Mouse (Mus musculus): ENCODE data around the gene Zbtb8os. TPM values are rescaled to one million over a fixed set of nuclear protein-coding genes. Genes with fewer than 3 reads are reported as not detected.

Gene Zbtb8os
- polyA plus RNA-seq, 1 experiment from 2014 or later = 38.9 TPM

DNA sequence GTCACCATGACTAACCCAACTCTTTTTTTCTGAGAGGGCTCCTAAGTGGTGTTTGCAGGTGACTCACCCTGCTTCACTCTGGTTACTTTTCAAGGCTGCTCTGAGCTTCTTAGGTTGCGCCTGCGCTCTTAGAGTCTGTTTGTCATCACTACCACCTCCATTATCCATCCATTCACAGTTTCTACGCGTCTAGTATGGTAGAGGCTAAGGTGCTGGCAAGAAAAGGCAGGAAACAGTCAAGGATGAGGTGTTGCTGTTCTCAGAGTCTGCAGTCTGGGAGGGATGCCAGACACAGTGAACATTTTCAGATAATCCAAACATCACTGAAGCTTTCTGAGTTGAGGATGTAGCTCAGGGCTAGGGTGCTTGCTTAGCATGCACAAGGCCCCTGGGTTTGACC lies 37.8 kb upstream of the Zbtb8os start:
- 89% methylated on average over 4 of the region's 4 CpGs for WGBS
- no peak for ATAC-seq (ENCODE audit: insufficient number of reproducible peaks, insufficient read depth, low FRiP score, low TSS enrichment)

GRCm38 (mm10) chr4:129299121-129299520 lies 36.4 kb upstream of the Zbtb8os start:
- H3K4me1 ChIP-seq = peaks cover 8% of the 10 kb centered on the region; the same call in 1 of the 2 replicates
- no peaks in the 10 kb centered on the region for H3K36me3 ChIP-seq
- no peak overlapping the region for H3K9ac ChIP-seq
- H3K4me2 ChIP-seq (replicated peaks) = no peak overlapping the region
- 0 out of 2 replicates have a peak, but pooled peaks cover 3% of the 10 kb centered on the region for H3K27me3 ChIP-seq
- no peak overlapping the region for H3K27ac ChIP-seq
- WGBS = 44% methylated on average over 10 of the region's 10 CpGs
- no peak for ATAC-seq (ENCODE audit: insufficient number of reproducible peaks, insufficient read depth, low FRiP score, low TSS enrichment)
- H3K4me3 ChIP-seq = no peak overlapping the region
- H3K9me3 ChIP-seq = peaks cover 8% of the 10 kb centered on the region

More for the DNA sequence above, 37.8 kb upstream of the Zbtb8os start:
- H3K4me3 ChIP-seq = no peak overlapping the region
- H3K27me3 ChIP-seq = peaks cover 11% of the 10 kb centered on the region; the same call in 1 of the 2 replicates
- no peak overlapping the region for H3K4me2 ChIP-seq (replicated peaks)
- H3K4me1 ChIP-seq = peaks cover 13% of the 10 kb centered on the region; the same call in 1 of the 2 replicates
- peaks cover 8% of the 10 kb centered on the region for H3K9me3 ChIP-seq
- H3K27ac ChIP-seq = 0 out of 2 replicates have a peak overlapping the region, but pooled peaks have one; percentile 14
- H3K9ac ChIP-seq = no peak overlapping the region
- no peaks in the 10 kb centered on the region for H3K36me3 ChIP-seq

DNA sequence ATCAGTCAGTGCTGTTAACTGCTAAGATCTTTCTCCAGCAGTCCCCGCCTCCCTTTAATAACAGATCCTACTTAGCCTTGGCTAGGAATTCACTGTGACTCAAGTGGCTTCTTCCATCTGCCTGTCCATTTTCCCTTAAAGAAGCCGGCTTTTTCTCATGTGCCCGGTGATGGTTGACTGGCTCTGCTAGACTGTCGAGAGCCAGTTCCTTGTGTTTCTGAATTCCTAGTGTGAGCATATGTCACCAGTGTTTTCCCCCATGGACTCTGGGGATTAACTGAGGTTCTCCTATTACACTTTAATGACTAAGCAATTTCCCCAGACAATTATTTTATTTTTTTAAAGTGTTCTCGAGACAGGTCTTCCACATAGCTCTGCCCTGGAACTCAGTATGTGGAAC lies 32.1 kb upstream of the Zbtb8os start:
- peaks cover 26% of the 10 kb centered on the region for H3K36me3 ChIP-seq
- peaks cover 8% of the 10 kb centered on the region; the same call in 1 of the 2 replicates for H3K4me1 ChIP-seq
- no peak for ATAC-seq (ENCODE audit: insufficient number of reproducible peaks, insufficient read depth, low FRiP score, low TSS enrichment)
- WGBS = 50% methylated on average over 5 of the region's 5 CpGs
- H3K9ac ChIP-seq = no peak overlapping the region
- no peak overlapping the region for H3K4me3 ChIP-seq
- H3K4me2 ChIP-seq (replicated peaks) = no peak overlapping the region
- no peaks in the 10 kb centered on the region for H3K27me3 ChIP-seq
- H3K9me3 ChIP-seq = peaks cover 8% of the 10 kb centered on the region
- H3K27ac ChIP-seq = no peak overlapping the region

DNA sequence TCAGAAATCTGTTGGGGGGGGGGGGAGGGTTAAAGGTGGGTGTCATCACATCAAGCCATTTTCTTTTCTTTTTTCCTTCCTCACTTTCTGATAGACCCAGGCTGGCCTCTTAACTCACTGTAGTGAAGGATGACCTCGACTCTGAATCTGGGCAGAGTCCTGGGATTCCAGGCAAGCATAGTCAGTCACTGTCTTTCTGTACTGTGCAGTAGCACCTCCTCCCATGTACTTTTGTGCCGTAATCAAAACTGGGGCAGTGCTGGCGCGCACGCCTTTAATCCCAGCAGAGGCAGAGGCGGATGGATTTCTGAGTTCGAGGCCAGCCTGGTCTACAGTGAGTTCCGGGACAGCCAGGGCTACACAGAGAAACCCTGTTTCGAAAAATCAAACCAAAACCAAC lies 31.7 kb upstream of the Zbtb8os start:
- peaks cover 7% of the 10 kb centered on the region; the same call in 1 of the 2 replicates for H3K4me1 ChIP-seq
- peaks cover 30% of the 10 kb centered on the region for H3K36me3 ChIP-seq
- no peak overlapping the region for H3K27ac ChIP-seq
- H3K27me3 ChIP-seq = no peaks in the 10 kb centered on the region
- 81% methylated on average over 9 of the region's 9 CpGs for WGBS
- no peak overlapping the region for H3K9ac ChIP-seq
- H3K9me3 ChIP-seq = peaks cover 8% of the 10 kb centered on the region
- no peak overlapping the region for H3K4me3 ChIP-seq
- H3K4me2 ChIP-seq (replicated peaks) = no peak overlapping the region
- no peak for ATAC-seq (ENCODE audit: insufficient number of reproducible peaks, insufficient read depth, low FRiP score, low TSS enrichment)

GRCm38 (mm10) chr4:129304306-129304705 lies 31.2 kb upstream of the Zbtb8os start:
- Histone ChIP-seq H3K36me3 (peaks cover 34% of the 10 kb centered on the region), H3K4me3 (no peak overlapping the region), H3K4me2 (replicated peaks) (no peak overlapping the region), H3K9ac (no peak overlapping the region), H3K9me3 (peaks cover 8% of the 10 kb centered on the region), H3K27me3 (no peaks in the 10 kb centered on the region), H3K27ac (no peak overlapping the region), H3K4me1 (peaks cover 2% of the 10 kb centered on the region; the same call in 1 of the 2 replicates)
- no peak for ATAC-seq (ENCODE audit: insufficient number of reproducible peaks, insufficient read depth, low FRiP score, low TSS enrichment)
- WGBS = 62% methylated on average over 1 of the region's 1 CpGs

DNA sequence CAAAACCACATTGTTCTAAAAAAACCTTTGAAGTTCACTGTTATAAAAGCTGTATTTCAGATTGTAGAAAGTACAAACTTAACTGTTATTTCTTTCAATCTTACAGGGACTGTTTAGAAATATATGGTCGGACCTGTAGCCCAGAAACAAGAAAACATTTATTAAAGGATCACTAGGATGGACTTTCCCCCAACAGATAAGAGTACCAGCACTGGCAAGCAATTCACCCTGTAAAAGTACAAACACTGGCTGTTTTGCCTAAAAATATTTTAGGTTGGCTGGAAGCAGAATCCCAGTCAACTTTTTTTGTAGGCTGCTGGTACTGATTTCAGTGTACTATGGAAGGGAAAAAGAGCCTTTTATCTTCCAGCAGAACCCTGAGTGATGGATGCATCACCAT lies 27.6 kb upstream of the Zbtb8os start:
- peaks cover 63% of the 10 kb centered on the region for H3K36me3 ChIP-seq
- H3K9me3 ChIP-seq = no peaks in the 10 kb centered on the region
- WGBS = 95% methylated on average over 1 of the region's 1 CpGs
- no peak for ATAC-seq (ENCODE audit: insufficient number of reproducible peaks, insufficient read depth, low FRiP score, low TSS enrichment)
- no peaks in the 10 kb centered on the region for H3K27me3 ChIP-seq
- no peak overlapping the region for H3K27ac ChIP-seq
- no peak overlapping the region for H3K9ac ChIP-seq
- H3K4me2 ChIP-seq (replicated peaks) = no peak overlapping the region
- no peak overlapping the region for H3K4me3 ChIP-seq
- H3K4me1 ChIP-seq = no peaks in the 10 kb centered on the region; the same call in 1 of the 2 replicates

GRCm38 (mm10) chr4:129313886-129314285 lies 21.6 kb upstream of the Zbtb8os start:
- 88% methylated on average over 3 of the region's 3 CpGs for WGBS
- Histone ChIP-seq H3K27me3 (no peaks in the 10 kb centered on the region), H3K4me1 (no peaks in the 10 kb centered on the region), H3K4me3 (no peak overlapping the region), H3K36me3 (peaks cover 86% of the 10 kb centered on the region), H3K9ac (no peak overlapping the region), H3K27ac (no peak overlapping the region), H3K9me3 (no peaks in the 10 kb centered on the region), H3K4me2 (replicated peaks) (no peak overlapping the region)
- no peak for ATAC-seq (ENCODE audit: insufficient number of reproducible peaks, insufficient read depth, low FRiP score, low TSS enrichment)

DNA sequence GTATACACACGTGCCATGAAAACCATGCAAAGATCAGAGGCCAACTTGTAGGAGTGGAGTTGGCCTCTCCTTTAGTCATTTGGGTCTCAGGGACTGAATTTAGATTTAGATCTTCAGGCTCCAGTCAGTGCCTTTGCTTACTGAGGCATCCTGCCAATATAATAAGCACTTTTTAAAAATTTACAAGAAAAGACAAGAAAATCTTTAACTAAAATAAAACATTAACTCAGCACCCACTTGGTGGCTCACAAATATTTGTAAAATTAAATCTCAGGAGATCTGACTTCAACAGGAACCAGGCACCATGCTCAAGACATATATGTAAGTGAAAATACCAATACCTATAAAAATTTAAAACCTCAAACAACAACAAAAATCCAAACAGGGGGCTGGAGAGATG lies 14.6 kb upstream of the Zbtb8os start:
- H3K36me3 ChIP-seq = peaks cover 73% of the 10 kb centered on the region
- no peaks in the 10 kb centered on the region for H3K27me3 ChIP-seq
- no peak overlapping the region for H3K27ac ChIP-seq
- no peak overlapping the region for H3K4me3 ChIP-seq
- no peaks in the 10 kb centered on the region for H3K4me1 ChIP-seq
- no peaks in the 10 kb centered on the region for H3K9me3 ChIP-seq
- 89% methylated on average over 1 of the region's 1 CpGs for WGBS
- no peak for ATAC-seq (ENCODE audit: insufficient number of reproducible peaks, insufficient read depth, low FRiP score, low TSS enrichment)
- H3K4me2 ChIP-seq (replicated peaks) = no peak overlapping the region
- H3K9ac ChIP-seq = no peak overlapping the region

- no peaks in the 10 kb centered on the region for H3K27me3 ChIP-seq
- H3K4me3 ChIP-seq = no peak overlapping the region
- no peak for ATAC-seq (ENCODE audit: insufficient number of reproducible peaks, insufficient read depth, low FRiP score, low TSS enrichment)
- H3K9ac ChIP-seq = no peak overlapping the region
- no peaks in the 10 kb centered on the region for H3K4me1 ChIP-seq
- no peak overlapping the region for H3K27ac ChIP-seq
- peaks cover 73% of the 10 kb centered on the region for H3K36me3 ChIP-seq
- no peaks in the 10 kb centered on the region for H3K9me3 ChIP-seq
- 92% methylated on average over 5 of the region's 5 CpGs for WGBS
- H3K4me2 ChIP-seq (replicated peaks) = no peak overlapping the region
Measured at GRCm38 (mm10) chr4:129322042-129322441, 13.5 kb upstream of the Zbtb8os start.

- no peak for ATAC-seq (ENCODE audit: insufficient number of reproducible peaks, insufficient read depth, low FRiP score, low TSS enrichment)
- Histone ChIP-seq H3K27me3 (no peaks in the 10 kb centered on the region), H3K4me3 (no peak overlapping the region), H3K4me1 (no peaks in the 10 kb centered on the region), H3K4me2 (replicated peaks) (no peak overlapping the region), H3K27ac (no peak overlapping the region), H3K9me3 (no peaks in the 10 kb centered on the region), H3K9ac (no peak overlapping the region), H3K36me3 (peaks cover 73% of the 10 kb centered on the region)
- WGBS = 91% methylated on average over 1 of the region's 1 CpGs
Measured at GRCm38 (mm10) chr4:129323491-129323890, 12.0 kb upstream of the Zbtb8os start.

- H3K9me3 ChIP-seq = no peaks in the 10 kb centered on the region
- H3K27ac ChIP-seq = no peak overlapping the region
- H3K4me3 ChIP-seq = no peak overlapping the region
- H3K36me3 ChIP-seq = peaks cover 73% of the 10 kb centered on the region
- H3K9ac ChIP-seq = no peak overlapping the region
- H3K4me2 ChIP-seq (replicated peaks) = no peak overlapping the region
- WGBS = 90% methylated on average over 1 of the region's 1 CpGs
- no peak for ATAC-seq (ENCODE audit: insufficient number of reproducible peaks, insufficient read depth, low FRiP score, low TSS enrichment)
- H3K4me1 ChIP-seq = no peaks in the 10 kb centered on the region
- no peaks in the 10 kb centered on the region for H3K27me3 ChIP-seq
Measured at GRCm38 (mm10) chr4:129324756-129325155, 10.7 kb upstream of the Zbtb8os start.

GRCm38 (mm10) chr4:129326191-129326590 lies 9.3 kb upstream of the Zbtb8os start:
- 77% methylated on average over 1 of the region's 1 CpGs for WGBS
- H3K4me1 ChIP-seq = 0 out of 2 replicates have a peak, but pooled peaks cover under 1% of the 10 kb centered on the region
- no peak overlapping the region for H3K27ac ChIP-seq
- H3K27me3 ChIP-seq = no peaks in the 10 kb centered on the region
- no peak overlapping the region for H3K9ac ChIP-seq
- H3K9me3 ChIP-seq = no peaks in the 10 kb centered on the region
- H3K4me3 ChIP-seq = no peak overlapping the region
- no peak for ATAC-seq (ENCODE audit: insufficient number of reproducible peaks, insufficient read depth, low FRiP score, low TSS enrichment)
- peaks cover 71% of the 10 kb centered on the region for H3K36me3 ChIP-seq
- H3K4me2 ChIP-seq (replicated peaks) = no peak overlapping the region
